Mouse (Mus musculus): ENCODE results near the gene Sec61a1. TPM values are rescaled to one million over a fixed set of nuclear protein-coding genes. Genes with fewer than 3 reads are reported as not detected.

The Sec61a1 gene
- polyA plus RNA-seq, 1 experiment from 2014 or later, result 235 TPM

- H3K9me3 ChIP-seq, result no peaks in the 10 kb centered on the region
- H3K4me3 ChIP-seq, result no peak overlapping the region
- H3K36me3 ChIP-seq, result no peaks in the 10 kb centered on the region
- H3K27ac ChIP-seq, result no peak overlapping the region
- WGBS, result 71% methylated on average over 3 of the region's 3 CpGs
- DNase-seq (ENCODE audit: low spot score), result peak; percentile 59
- peaks cover 52% of the 10 kb centered on the region for H3K27me3 ChIP-seq (ENCODE audit: insufficient read depth, poor library complexity, severe bottlenecking)
- H3K4me1 ChIP-seq, result peaks cover 12% of the 10 kb centered on the region
These were observed 25.5 kb upstream of the Sec61a1 start for GRCm38 (mm10) chr6:88544241-88544640.

- Histone ChIP-seq H3K4me1 (peaks cover 6% of the 10 kb centered on the region), H3K27ac (no peak overlapping the region), H3K4me3 (no peak overlapping the region), H3K36me3 (no peaks in the 10 kb centered on the region), H3K27me3 (ENCODE audit: insufficient read depth, poor library complexity, severe bottlenecking) (peaks cover 22% of the 10 kb centered on the region), H3K9me3 (no peaks in the 10 kb centered on the region)
- DNase-seq (ENCODE audit: low spot score), result peak; percentile 60
- WGBS, result 69% methylated on average over 2 of the region's 2 CpGs
These were observed 21.5 kb upstream of the Sec61a1 start for GRCm38 (mm10) chr6:88540093-88540755.

GRCm38 (mm10) chr6:88530306-88530705, 11.6 kb upstream of the Sec61a1 start:
- H3K4me3 ChIP-seq, result no peak overlapping the region
- H3K9me3 ChIP-seq, result no peaks in the 10 kb centered on the region
- DNase-seq (ENCODE audit: low spot score), result peak; percentile 24
- H3K36me3 ChIP-seq, result no peaks in the 10 kb centered on the region
- H3K4me1 ChIP-seq, result no peaks in the 10 kb centered on the region
- no peak overlapping the region for H3K27ac ChIP-seq
- H3K27me3 ChIP-seq (ENCODE audit: insufficient read depth, poor library complexity, severe bottlenecking), result no peaks in the 10 kb centered on the region

- H3K4me1 ChIP-seq, result peaks cover 9% of the 10 kb centered on the region
- DNase-seq (ENCODE audit: low spot score), result peak; percentile 57
- 83% methylated on average over 4 of the region's 4 CpGs for WGBS
- H3K4me3 ChIP-seq, result no peak overlapping the region
- H3K27me3 ChIP-seq (ENCODE audit: insufficient read depth, poor library complexity, severe bottlenecking), result no peaks in the 10 kb centered on the region
- H3K9me3 ChIP-seq, result no peaks in the 10 kb centered on the region
- no peak overlapping the region for H3K27ac ChIP-seq
- no peaks in the 10 kb centered on the region for H3K36me3 ChIP-seq
These were observed 5.4 kb upstream of the Sec61a1 start for GRCm38 (mm10) chr6:88524056-88524455.

- 74% methylated on average over 3 of the region's 3 CpGs for WGBS
- Histone ChIP-seq H3K36me3 (no peaks in the 10 kb centered on the region), H3K4me3 (no peak overlapping the region), H3K9me3 (no peaks in the 10 kb centered on the region), H3K27ac (no peak overlapping the region), H3K27me3 (ENCODE audit: insufficient read depth, poor library complexity, severe bottlenecking) (no peaks in the 10 kb centered on the region), H3K4me1 (peaks cover 10% of the 10 kb centered on the region)
- peak; percentile 68 for DNase-seq (ENCODE audit: low spot score)
These were observed 4.7 kb upstream of the Sec61a1 start for GRCm38 (mm10) chr6:88523451-88523850.

- Histone ChIP-seq H3K4me1 (peaks cover 10% of the 10 kb centered on the region), H3K27ac (no peak overlapping the region), H3K36me3 (no peaks in the 10 kb centered on the region), H3K4me3 (no peak overlapping the region), H3K9me3 (no peaks in the 10 kb centered on the region), H3K27me3 (ENCODE audit: insufficient read depth, poor library complexity, severe bottlenecking) (no peaks in the 10 kb centered on the region)
- 63% methylated on average over 3 of the region's 3 CpGs for WGBS
- peak; percentile 31 for DNase-seq (ENCODE audit: low spot score)
These were observed 4.3 kb upstream of the Sec61a1 start for GRCm38 (mm10) chr6:88523043-88523442.

GRCm38 (mm10) chr6:88522606-88523005, 3.9 kb upstream of the Sec61a1 start:
- Histone ChIP-seq H3K4me1 (peaks cover 10% of the 10 kb centered on the region), H3K36me3 (no peaks in the 10 kb centered on the region), H3K27ac (no peak overlapping the region), H3K27me3 (ENCODE audit: insufficient read depth, poor library complexity, severe bottlenecking) (no peaks in the 10 kb centered on the region), H3K9me3 (no peaks in the 10 kb centered on the region), H3K4me3 (no peak overlapping the region)
- WGBS, result 54% methylated on average over 3 of the region's 3 CpGs
- DNase-seq (ENCODE audit: low spot score), result peak; percentile 72

- peak; percentile 45 for DNase-seq (ENCODE audit: low spot score)
- Histone ChIP-seq H3K27ac (no peak overlapping the region), H3K4me1 (peaks cover 15% of the 10 kb centered on the region), H3K27me3 (ENCODE audit: insufficient read depth, poor library complexity, severe bottlenecking) (no peaks in the 10 kb centered on the region), H3K9me3 (no peaks in the 10 kb centered on the region), H3K36me3 (no peaks in the 10 kb centered on the region), H3K4me3 (no peak overlapping the region)
- WGBS, result 88% methylated on average over 7 of the region's 7 CpGs
These were observed 3.1 kb upstream of the Sec61a1 start for GRCm38 (mm10) chr6:88521821-88522220.

GRCm38 (mm10) chr6:88517701-88518403, 853 bp downstream of the Sec61a1 start:
- Histone ChIP-seq H3K4me3 (peak overlapping the region; percentile 92), H3K27ac (peak overlapping the region; percentile 96), H3K4me1 (peaks cover 45% of the 10 kb centered on the region), H3K36me3 (peaks cover 33% of the 10 kb centered on the region), H3K9me3 (no peaks in the 10 kb centered on the region), H3K27me3 (ENCODE audit: insufficient read depth, poor library complexity, severe bottlenecking) (no peaks in the 10 kb centered on the region)
- DNase-seq (ENCODE audit: low spot score), result peak; percentile 74
- WGBS, result 12% methylated on average over 18 of the region's 18 CpGs

- peaks cover 53% of the 10 kb centered on the region for H3K4me1 ChIP-seq
- H3K9me3 ChIP-seq, result no peaks in the 10 kb centered on the region
- H3K4me3 ChIP-seq, result peak overlapping the region; percentile 92
- 25% methylated on average over 5 of the region's 5 CpGs for WGBS
- DNase-seq (ENCODE audit: low spot score), result peak; percentile 87
- H3K27ac ChIP-seq, result peak overlapping the region; percentile 70; the same call in 1 of the 2 replicates
- H3K36me3 ChIP-seq, result peaks cover 44% of the 10 kb centered on the region
- no peaks in the 10 kb centered on the region for H3K27me3 ChIP-seq (ENCODE audit: insufficient read depth, poor library complexity, severe bottlenecking)
These were observed 2.0 kb downstream of the Sec61a1 start for GRCm38 (mm10) chr6:88516667-88517066.

GRCm38 (mm10) chr6:88515971-88516370, 2.7 kb downstream of the Sec61a1 start:
- Histone ChIP-seq H3K27me3 (ENCODE audit: insufficient read depth, poor library complexity, severe bottlenecking) (no peaks in the 10 kb centered on the region), H3K4me1 (peaks cover 53% of the 10 kb centered on the region), H3K9me3 (no peaks in the 10 kb centered on the region), H3K27ac (no peak overlapping the region), H3K4me3 (peak overlapping the region; percentile 92; the same call in 1 of the 2 replicates), H3K36me3 (peaks cover 51% of the 10 kb centered on the region)
- WGBS, result 77% methylated on average over 8 of the region's 8 CpGs
- no peak for DNase-seq (ENCODE audit: low spot score)

GRCm38 (mm10) chr6:88514546-88514945, 4.2 kb downstream of the Sec61a1 start:
- peaks cover 49% of the 10 kb centered on the region for H3K4me1 ChIP-seq
- no peak overlapping the region for H3K27ac ChIP-seq
- H3K9me3 ChIP-seq, result no peaks in the 10 kb centered on the region
- 56% methylated on average over 4 of the region's 4 CpGs for WGBS
- no peak for DNase-seq (ENCODE audit: low spot score)
- no peaks in the 10 kb centered on the region for H3K27me3 ChIP-seq (ENCODE audit: insufficient read depth, poor library complexity, severe bottlenecking)
- H3K4me3 ChIP-seq, result no peak overlapping the region
- peaks cover 66% of the 10 kb centered on the region for H3K36me3 ChIP-seq

- Histone ChIP-seq H3K36me3 (peaks cover 70% of the 10 kb centered on the region), H3K27ac (no peak overlapping the region), H3K4me1 (peaks cover 44% of the 10 kb centered on the region), H3K27me3 (ENCODE audit: insufficient read depth, poor library complexity, severe bottlenecking) (no peaks in the 10 kb centered on the region), H3K4me3 (no peak overlapping the region), H3K9me3 (no peaks in the 10 kb centered on the region)
- peak; percentile 64 for DNase-seq (ENCODE audit: low spot score)
- WGBS, result 74% methylated on average over 8 of the region's 8 CpGs
These were observed 4.7 kb downstream of the Sec61a1 start for GRCm38 (mm10) chr6:88513984-88514383.
